In genomic region chr15:77368818-77369320, GRCm38 (mm10) we compare ENCODE assay signal across 11 mouse cellular contexts. TPM values are rescaled to one million over a fixed set of nuclear protein-coding genes. Genes with fewer than 3 reads are reported as not detected.
DNase-seq lines count a peak whose midpoint lies in the region; ATAC-seq and TF ChIP-seq lines count a peak whose summit lies in the region.
"Had no signal": no experiment of that assay in that cellular context is flagged by ENCODE, and none has a peak within 500 bp of the region (broad histone marks: within the 10 kb centered on the region; RNA-seq: fewer than 3 reads in every experiment).

No protein-coding gene starts in this region.

- DNase-seq in gastrocnemius, adult 2 months, result no peak
- DNase-seq in gastrocnemius, adult 8-10 months (ENCODE audit: low spot score in 2 of 2), result no peak
- DNase-seq in layer of hippocampus, adult 2 months (ENCODE audit: low spot score in 2 of 2), result no peak
- no peak for DNase-seq in layer of hippocampus, postnatal 36 days
- no peak for DNase-seq in midbrain, postnatal 0 days (ENCODE audit: low spot score)
- no peak for DNase-seq in ovary, adult 18-20 months (ENCODE audit: low spot score)
- DNase-seq in embryo, embryonic 10.5 days (ENCODE audit: low spot score), result no peak

- peak overlapping the region; percentile 98 for H3K27ac ChIP-seq in gastrocnemius, adult 2 months
- peak overlapping the region; percentile 95; the same call in 1 of the 2 replicates for H3K27ac ChIP-seq in layer of hippocampus, adult 2 months
- H3K27ac ChIP-seq in embryonic facial prominence, embryonic 15.5 days (replicated peaks), result peak overlapping the region; percentile 98; the same call in 1 of the 2 replicates
- 0 out of 2 replicates have a peak overlapping the region, but pooled peaks have one; percentile 63 for H3K27ac ChIP-seq in midbrain, postnatal 0 days (ENCODE audit: low read depth, low read length)

- intact Hi-C loops in gastrocnemius, adult 2 months (cut with DNase I), result loop anchor here (10.0 kb wide), 1 partner anchor 394 kb away; no protein-coding TSS in a partner anchor

- TF ChIP-seq CTCF in gastrocnemius, adult 2 months (IDR thresholded peaks at IDR 0.05), result no peak
- TF ChIP-seq CTCF in layer of hippocampus, adult 2 months (conservative IDR thresholded peaks at IDR 0.05), result no peak
- no peak for TF ChIP-seq CTCF in midbrain, postnatal 0 days (IDR thresholded peaks at IDR 0.05)

- peak overlapping the region; percentile 49 for H3K4me2 ChIP-seq in embryonic facial prominence, embryonic 15.5 days (replicated peaks)
- H3K4me2 ChIP-seq in midbrain, postnatal 0 days (ENCODE audit: low read depth, low read length, poor library complexity, severe bottlenecking), result no peak overlapping the region

- H3K9me3 ChIP-seq in embryonic facial prominence, embryonic 15.5 days (replicated peaks), result no peaks in the 10 kb centered on the region
- H3K9me3 ChIP-seq in midbrain, postnatal 0 days (ENCODE audit: low read length), result no peaks in the 10 kb centered on the region

- 71% methylated on average over 12 of the region's 12 CpGs for WGBS in embryonic facial prominence, embryonic 15.5 days
- WGBS in midbrain, postnatal 0 days, result 84% methylated on average over 12 of the region's 12 CpGs

- no peaks in the 10 kb centered on the region for H3K27me3 ChIP-seq in embryonic facial prominence, embryonic 15.5 days
- H3K27me3 ChIP-seq in midbrain, postnatal 0 days (ENCODE audit: insufficient read depth, low read length), result no peaks in the 10 kb centered on the region

- ATAC-seq in embryonic facial prominence, embryonic 15.5 days (ENCODE audit: insufficient number of reproducible peaks, low FRiP score, low TSS enrichment, low read depth), result no peak
- no peak for ATAC-seq in midbrain, postnatal 0 days (ENCODE audit: low FRiP score)

- H3K9ac ChIP-seq in embryonic facial prominence, embryonic 15.5 days, result 0 out of 2 replicates have a peak overlapping the region, but pooled peaks have one; percentile 5
- H3K9ac ChIP-seq in midbrain, postnatal 0 days (replicated peaks; ENCODE audit: low read length, poor library complexity, severe bottlenecking), result no peak overlapping the region; the same call in 1 of the 2 replicates

- H3K4me1 ChIP-seq in embryonic facial prominence, embryonic 15.5 days, result peaks cover 41% of the 10 kb centered on the region
- H3K4me1 ChIP-seq in midbrain, postnatal 0 days (ENCODE audit: insufficient read depth, low read length), result no peaks in the 10 kb centered on the region; the same call in 1 of the 2 replicates

- H3K36me3 ChIP-seq in embryonic facial prominence, embryonic 15.5 days, result no peaks in the 10 kb centered on the region
- no peaks in the 10 kb centered on the region for H3K36me3 ChIP-seq in midbrain, postnatal 0 days (ENCODE audit: insufficient read depth, low read length)

- H3K4me3 ChIP-seq in gastrocnemius, adult 2 months, result peak overlapping the region; percentile 53; the same call in 1 of the 2 replicates
- H3K4me3 ChIP-seq in layer of hippocampus, adult 2 months, result no peak overlapping the region
- H3K4me3 ChIP-seq in embryonic facial prominence, embryonic 15.5 days (replicated peaks), result peak overlapping the region; percentile 25; the same call in 1 of the 2 replicates
- no peak overlapping the region for H3K4me3 ChIP-seq in midbrain, postnatal 0 days (ENCODE audit: low read depth, low read length)

RNA-seq across cellular contexts. Expression of gene Apol7a, which starts 30.0 kb away (rescaled TPM):
- 1 to 10 TPM in 1 of 2 experiments, under 1 TPM in 1; 0.31 to 1.2 TPM for total RNA-seq in gastrocnemius, adult 2 months (2021)
- total RNA-seq in gastrocnemius, adult 8-10 months (2022), result 1 to 10 TPM in 3 of 4 experiments, under 1 TPM in 1; 0.80 to 1.6 (median 1.3) TPM
- total RNA-seq in layer of hippocampus, adult 2 months (2021), result not detected
- total RNA-seq in layer of hippocampus, postnatal 36 days (2021), result under 1 TPM in 1 of 2 experiments, not detected in 1; 0.15 TPM
- 0.29 and 0.33 TPM in 2 replicates for polyA plus RNA-seq in embryonic facial prominence, embryonic 15.5 days (2015; fragmentation: Nextera tagmentation; extraction: Ambion mirVana)
- total RNA-seq in midbrain, postnatal 0 days (2014; rRNA removed), result not detected in 2 replicates
- polyA plus RNA-seq in midbrain, postnatal 0 days (2015; fragmentation: Nextera tagmentation; extraction: Ambion mirVana), result not detected in 2 replicates
- total RNA-seq: left cerebral cortex, postnatal 4 days; megakaryocyte, adult 5-6 weeks had no signal

RNA-seq across cellular contexts. Expression of gene Apol9a, which starts 42.1 kb away (rescaled TPM):
- not detected for total RNA-seq in gastrocnemius, adult 2 months (2021)
- total RNA-seq in gastrocnemius, adult 8-10 months (2022), result under 1 TPM in 1 of 4 experiments, not detected in 3; 0.18 TPM
- total RNA-seq in layer of hippocampus, adult 2 months (2021), result not detected
- total RNA-seq in layer of hippocampus, postnatal 36 days (2021), result not detected
- 0.13 and 0.20 TPM in 2 replicates for polyA plus RNA-seq in embryonic facial prominence, embryonic 15.5 days (2015; fragmentation: Nextera tagmentation; extraction: Ambion mirVana)
- total RNA-seq in midbrain, postnatal 0 days (2014; rRNA removed), result 0.16 and 0.42 TPM in 2 replicates
- 0.39 and 0.80 TPM in 2 replicates for polyA plus RNA-seq in midbrain, postnatal 0 days (2015; fragmentation: Nextera tagmentation; extraction: Ambion mirVana)
- polyA plus RNA-seq: stomach, embryonic 14.5 days had no signal

Comparison
In these comparisons a context has a peak if more than half of its experiments do, and no peak if none do; other contexts are left out.
1. H3K4me3 ChIP-seq: peak in gastrocnemius, adult 2 months (single experiment) and embryonic facial prominence, embryonic 15.5 days (single experiment); none in layer of hippocampus, adult 2 months (single experiment) and midbrain, postnatal 0 days (single experiment).
2. Peak in every context shown above with its lines, with median percentiles within 50 percentile points of each other: H3K27ac ChIP-seq.